Mouse (Mus musculus) MEL (cell line): Measurements from ENCODE around the gene Cep112. TPM values are rescaled to one million over a fixed set of nuclear protein-coding genes. Genes with fewer than 3 reads are reported as not detected.

Experiments used
- DNase-seq: peaks from one replicate; pipeline ENCODE4 v3.0.0; 2011; ENCODE audit warnings: low read depth, low spot score
- H3K27ac ChIP-seq: 2 replicates; pipeline ENCODE4 v1.5.1; 2012; ENCODE audit warnings: low read depth, mild to moderate bottlenecking, control low read depth, low read length, moderate library complexity; ENCODE audit not compliant: control insufficient read depth
- H3K27me3 ChIP-seq, 2 experiments: fragments of 150-350 bp in 1 of 2; sonication (generic) in 1 of 2; 2 replicates each; pipeline ENCODE4 v1.6.1; 2012; ENCODE audit warnings: low read length in 2 of 2, mild to moderate bottlenecking in 2 of 2, improper control_type of control experiment in 1 of 2, moderate library complexity in 1 of 2; ENCODE audit not compliant: insufficient read depth in 2 of 2, control insufficient read depth in 1 of 2
- H3K36me3 ChIP-seq, 2 experiments: 2 replicates each; pipeline ENCODE4 v1.6.1; 2012 to 2014; ENCODE audit warnings: low read length in 2 of 2, improper control_type of control experiment in 1 of 2, inconsistent platforms in 1 of 2, mild to moderate bottlenecking in 1 of 2; ENCODE audit not compliant: insufficient read depth in 2 of 2, control insufficient read depth in 1 of 2
- H3K4me1 ChIP-seq, 2 experiments: fragments of 150-350 bp in 1 of 2; sonication (generic) in 1 of 2; 2 replicates each; pipeline ENCODE4 v1.6.1; 2012; ENCODE audit warnings: low read length in 2 of 2, improper control_type of control experiment in 1 of 2, mild to moderate bottlenecking in 1 of 2; ENCODE audit not compliant: insufficient read depth in 2 of 2, control insufficient read depth in 1 of 2
- H3K4me3 ChIP-seq, 2 experiments: fragments of 150-350 bp in 1 of 2; sonication (generic) in 1 of 2; 2 replicates each; pipeline ENCODE4 v1.5.1; 2012; ENCODE audit warnings: low read depth in 2 of 2, low read length in 2 of 2, mild to moderate bottlenecking in 2 of 2, moderate library complexity in 2 of 2, control low read depth in 1 of 2, improper control_type of control experiment in 1 of 2; ENCODE audit not compliant: control insufficient read depth in 1 of 2, insufficient read depth in 1 of 2
- H3K79me2 ChIP-seq: 2 replicates; pipeline ENCODE4 v1.6.1; 2012; ENCODE audit warnings: mild to moderate bottlenecking, low read length, moderate library complexity; ENCODE audit not compliant: control insufficient read depth, poor library complexity, insufficient read depth
- H3K9ac ChIP-seq: 2 replicates; pipeline ENCODE4 v1.6.1; 2012; ENCODE audit warnings: low read depth, mild to moderate bottlenecking, control low read depth, low read length, moderate library complexity; ENCODE audit not compliant: control insufficient read depth, poor library complexity, severe bottlenecking
- H3K9me3 ChIP-seq: fragments of 150-350 bp; sonication (generic); replicated peaks from 2 replicates; pipeline ENCODE4 v1.6.1; 2012; ENCODE audit warnings: mild to moderate bottlenecking, low read length, improper control_type of control experiment, moderate library complexity; ENCODE audit not compliant: insufficient read depth
- CHD2 ChIP-seq: IDR thresholded peaks from 2 replicates; pipeline ENCODE4 v1.6.1; 2011; ENCODE audit warnings: low read length, improper control_type of control experiment
- E2F4 ChIP-seq: IDR thresholded peaks from 2 replicates; pipeline ENCODE4 v1.6.1; 2011; ENCODE audit warnings: low read depth, low read length, improper control_type of control experiment, borderline replicate concordance
- ELF1 ChIP-seq: IDR thresholded peaks from 2 replicates; pipeline ENCODE4 v1.6.1; 2014; ENCODE audit warnings: low read depth, mild to moderate bottlenecking, inconsistent platforms, low read length, improper control_type of control experiment, moderate library complexity
- EP300 ChIP-seq, 2 experiments: IDR thresholded peaks; 2 replicates each; pipeline ENCODE4 v1.6.1; 2011; ENCODE audit warnings: improper control_type of control experiment in 2 of 2, low read length in 2 of 2, low read depth in 1 of 2, mild to moderate bottlenecking in 1 of 2
- ETS1 ChIP-seq: IDR thresholded peaks from 2 replicates; pipeline ENCODE4 v1.6.1; 2012; ENCODE audit warnings: low read depth, mild to moderate bottlenecking, inconsistent platforms, low read length, improper control_type of control experiment, moderate library complexity
- GATA1 ChIP-seq: IDR thresholded peaks from 2 replicates; pipeline ENCODE4 v1.6.1; 2011; ENCODE audit warnings: low read depth, low read length, improper control_type of control experiment
- HCFC1 ChIP-seq: IDR thresholded peaks from 2 replicates; pipeline ENCODE4 v1.6.1; 2012; ENCODE audit warnings: low read depth, mild to moderate bottlenecking, inconsistent platforms, low read length, improper control_type of control experiment, moderate library complexity
- JUND ChIP-seq: IDR thresholded peaks from 2 replicates; pipeline ENCODE4 v1.6.1; 2011; ENCODE audit warnings: low read depth, mild to moderate bottlenecking, improper control_type of control experiment, low read length
- KAT2A ChIP-seq: conservative IDR thresholded peaks from 2 replicates; pipeline ENCODE4 v1.6.1; 2012; ENCODE audit warnings: low read depth, low read length, improper control_type of control experiment, inconsistent platforms
- MAZ ChIP-seq: IDR thresholded peaks from 2 replicates; pipeline ENCODE4 v1.6.1; 2012; ENCODE audit warnings: low read depth, mild to moderate bottlenecking, inconsistent platforms, low read length, improper control_type of control experiment
- MEF2A ChIP-seq: IDR thresholded peaks from 2 replicates; pipeline ENCODE4 v1.6.1; 2014; ENCODE audit warnings: low read depth, mild to moderate bottlenecking, inconsistent platforms, low read length, improper control_type of control experiment; ENCODE audit not compliant: poor library complexity, insufficient replicate concordance, severe bottlenecking; ENCODE audit errors: extremely low read depth
- MXI1 ChIP-seq: IDR thresholded peaks from 2 replicates; pipeline ENCODE4 v1.6.1; 2011; ENCODE audit warnings: mild to moderate bottlenecking, low read depth, low read length, improper control_type of control experiment
- NELFE ChIP-seq: IDR thresholded peaks from 2 replicates; pipeline ENCODE4 v1.6.1; 2011; ENCODE audit warnings: low read depth, low read length, improper control_type of control experiment
- NRF1 ChIP-seq: IDR thresholded peaks from 2 replicates; pipeline ENCODE4 v1.6.1; 2014; ENCODE audit warnings: low read depth, mild to moderate bottlenecking, inconsistent platforms, low read length, improper control_type of control experiment, moderate library complexity; ENCODE audit not compliant: poor library complexity, insufficient read depth, severe bottlenecking
- RCOR1 ChIP-seq: IDR thresholded peaks from 2 replicates; pipeline ENCODE4 v1.6.1; 2012; ENCODE audit warnings: low read depth, mild to moderate bottlenecking, inconsistent platforms, low read length, improper control_type of control experiment
- SIN3A ChIP-seq: IDR thresholded peaks from 2 replicates; pipeline ENCODE4 v1.6.1; 2012; ENCODE audit warnings: low read length, improper control_type of control experiment, inconsistent platforms
- TCF12 ChIP-seq: IDR thresholded peaks from 2 replicates; pipeline ENCODE4 v1.6.1; 2014; ENCODE audit warnings: low read depth, mild to moderate bottlenecking, inconsistent platforms, low read length, improper control_type of control experiment, moderate library complexity
- UBTF ChIP-seq: IDR thresholded peaks from 2 replicates; pipeline ENCODE4 v1.6.1; 2012; ENCODE audit warnings: low read depth, mild to moderate bottlenecking, inconsistent platforms, low read length, improper control_type of control experiment, moderate library complexity, borderline replicate concordance; ENCODE audit not compliant: insufficient read depth
- ZKSCAN1 ChIP-seq: IDR thresholded peaks from 2 replicates; pipeline ENCODE4 v1.6.1; 2012; ENCODE audit warnings: low read depth, mild to moderate bottlenecking, inconsistent platforms, low read length, improper control_type of control experiment, moderate library complexity
- ZNF384 ChIP-seq: IDR thresholded peaks from 2 replicates; pipeline ENCODE4 v1.6.1; 2012; ENCODE audit warnings: low read depth, mild to moderate bottlenecking, inconsistent platforms, low read length, improper control_type of control experiment
- polyA plus RNA-seq, 2 experiments: library from polyadenylated mRNA; stranded (reverse) in 1 of 2; unstranded in 1 of 2; fragments of >175 nt in 1 of 2; fragments of >200 nt in 1 of 2; gene quantifications; 2 replicates each; pipeline versions ENCODE4 v1.2.1 to v1.2.4; 2012; ENCODE audit warnings: low replicate concordance in 2 of 2, low read depth in 1 of 2; ENCODE audit not compliant: insufficient read length in 2 of 2, insufficient read depth in 1 of 2, missing spikeins in 1 of 2
- total RNA-seq: library from RNA; depleted of rRNA; stranded (reverse); fragments of 300-350 nt; gene quantifications from 2 replicates; pipeline ENCODE4 v1.2.3, GENCODE M21; 2012

The Cep112 gene
- total and polyA plus RNA-seq, 3 experiments = 1.3 TPM; not detected in 2

DNA sequence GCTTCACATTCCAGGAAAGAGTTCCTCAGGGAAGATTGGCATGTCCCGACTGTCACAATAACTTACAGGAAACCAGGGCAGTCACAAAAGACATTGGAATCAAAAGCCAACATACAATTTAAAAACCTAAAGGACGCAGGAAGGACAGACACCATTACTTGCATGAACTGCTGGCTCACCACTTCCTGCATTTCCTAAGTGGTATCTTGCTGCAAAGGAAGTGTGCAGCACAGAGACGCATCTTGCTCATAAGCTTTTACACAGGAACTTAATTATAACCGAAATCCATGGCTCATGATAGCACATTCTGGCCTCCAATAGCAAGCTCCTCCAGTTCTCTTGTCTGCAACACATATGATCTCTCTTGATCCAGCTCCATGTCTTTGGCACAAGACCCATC, 271.6 kb downstream of the Cep112 start:
- Histone ChIP-seq H3K9ac (no peak overlapping the region), H3K4me3 (no peak overlapping the region), H3K36me3 (no peaks in the 10 kb centered on the region), H3K4me1 (no peaks in the 10 kb centered on the region)
- TF ChIP-seq ELF1 (no peak), MAZ (no peak), UBTF (no peak), NRF1 (no peak), ZKSCAN1 (no peak), CHD2 (no peak), ETS1 (no peak), MXI1 (no peak), NELFE (no peak), SIN3A (no peak), E2F4 (no peak), JUND (no peak), HCFC1 (no peak)
- TF ChIP-seq, all 39 proteins: peak for 0
- Histone ChIP-seq H3K79me2 (no peaks in the 10 kb centered on the region), H3K27me3 (no peaks in the 10 kb centered on the region), H3K27ac (no peak overlapping the region), H3K9me3 (no peaks in the 10 kb centered on the region)
- DNase-seq = no peak

DNA sequence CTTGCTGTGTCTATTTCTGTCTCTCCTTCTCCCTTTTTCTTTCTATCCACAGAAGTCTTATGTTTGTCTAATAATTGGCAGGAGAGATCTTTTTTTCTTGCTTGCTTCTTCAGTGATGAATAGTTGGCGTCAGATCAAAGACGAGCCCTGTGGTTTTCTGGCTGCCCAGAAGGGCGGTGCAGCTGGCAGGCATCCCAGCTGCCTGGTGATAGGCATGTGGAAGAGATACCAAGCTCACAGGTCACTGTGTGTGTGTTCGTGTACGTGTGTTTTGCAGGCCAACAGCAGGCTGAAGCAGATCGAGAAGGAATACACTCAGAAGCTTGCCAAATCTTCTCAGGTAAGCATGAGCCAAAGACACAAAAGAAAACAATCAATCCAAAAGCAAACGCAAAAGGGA, 327.3 kb downstream of the Cep112 start:
- TF ChIP-seq ETS1 = peak; percentile 72
- TF ChIP-seq KAT2A = no peak
- no peak for TF ChIP-seq UBTF
- no peak for TF ChIP-seq MEF2A
- TF ChIP-seq ZNF384 = peak; percentile 27; the same call in 1 of the 2 replicates
- peak; percentile 63 to 69 for TF ChIP-seq EP300 (IDR thresholded peaks at IDR 0.05; ENCODE audit: low read depth in 1 of 2, low read length in 2 of 2)
- peak; percentile 61; the same call in 1 of the 2 replicates for TF ChIP-seq GATA1
- TF ChIP-seq TCF12 = peak; percentile 53; the same call in 1 of the 2 replicates
- TF ChIP-seq RCOR1 = peak; percentile 60; the same call in 1 of the 2 replicates
- TF ChIP-seq, all 39 proteins: peak for 6
- no peaks in the 10 kb centered on the region for H3K9me3 ChIP-seq
- no peaks in the 10 kb centered on the region for H3K27me3 ChIP-seq
- H3K79me2 ChIP-seq = no peaks in the 10 kb centered on the region
- H3K4me3 ChIP-seq = no peak overlapping the region
- no peak overlapping the region for H3K9ac ChIP-seq
- no peaks in the 10 kb centered on the region for H3K36me3 ChIP-seq
- no peak overlapping the region for H3K27ac ChIP-seq
- peak; percentile 82 for DNase-seq
- 0 out of 4 replicates have a peak, but pooled peaks cover 0 to 5% of the 10 kb centered on the region in 2 experiments for H3K4me1 ChIP-seq
